Mouse (Mus musculus) neural tube, embryonic 12.5 days (tissue): Measurements from ENCODE around the gene Vwce. TPM values are rescaled to one million over a fixed set of nuclear protein-coding genes. Genes with fewer than 3 reads are reported as not detected.

Experiments
- ATAC-seq: fragments of 200-750 bp; cut with Nextera tagmentation; 2 replicates; pipeline ENCODE4 v1.8.0; 2017; ENCODE audit warnings: low read depth, mild to moderate bottlenecking, moderate TSS enrichment, moderate library complexity; ENCODE audit not compliant: low FRiP score
- H3K27ac ChIP-seq: fragments of 300-500 bp; sonication (generic); 2 replicates; pipeline ENCODE4 v1.5.1; 2016
- H3K27me3 ChIP-seq: fragments of 300-500 bp; sonication (generic); replicated peaks from 2 replicates; pipeline ENCODE4 v1.6.1; 2016; ENCODE audit warnings: mild to moderate bottlenecking
- H3K36me3 ChIP-seq: fragments of 300-500 bp; sonication (generic); 2 replicates; pipeline ENCODE4 v1.6.1; 2016; ENCODE audit warnings: mild to moderate bottlenecking
- H3K4me1 ChIP-seq: fragments of 300-500 bp; sonication (generic); 2 replicates; pipeline ENCODE4 v1.6.1; 2016
- H3K4me2 ChIP-seq: fragments of 300-500 bp; sonication (generic); replicated peaks from 2 replicates; pipeline ENCODE4 v1.6.1; 2016; ENCODE audit warnings: mild to moderate bottlenecking
- H3K4me3 ChIP-seq: fragments of 300-500 bp; sonication (generic); 2 replicates; pipeline ENCODE4 v1.5.1; 2016
- H3K9ac ChIP-seq: fragments of 300-500 bp; sonication (generic); 2 replicates; pipeline ENCODE4 v1.6.1; 2016; ENCODE audit warnings: mild to moderate bottlenecking
- H3K9me3 ChIP-seq: fragments of 300-500 bp; sonication (generic); 2 replicates; pipeline ENCODE4 v1.6.1; 2016; ENCODE audit warnings: mild to moderate bottlenecking
- WGBS: fragments of 180-500 bp; shearing (Covaris S2); methylation state at CpG from one replicate; pipeline ENCODE4 v1.1.7; 2016; 5-methylcytosine and 5-hydroxymethylcytosine counted together
- polyA plus RNA-seq: library from polyadenylated mRNA; unstranded; fragments of >200 nt; fragmentation: Nextera tagmentation; extraction: Ambion mirVana; gene quantifications from 2 replicates; pipeline ENCODE4 v1.2.1, GENCODE M21; 2016

The Vwce gene
- polyA plus RNA-seq, 1 experiment from 2014 or later, result 0.33 TPM

GRCm38 (mm10) chr19:10698131-10698991 lies 64.3 kb downstream of the Vwce start:
- Histone ChIP-seq H3K4me1 (peaks cover 47% of the 10 kb centered on the region), H3K36me3 (no peaks in the 10 kb centered on the region), H3K27ac (no peak overlapping the region), H3K27me3 (no peaks in the 10 kb centered on the region), H3K4me3 (no peak overlapping the region), H3K4me2 (no peak overlapping the region), H3K9me3 (no peaks in the 10 kb centered on the region), H3K9ac (no peak overlapping the region)
- no peak for ATAC-seq
- whole genome bisulfite sequencing, result 73% methylated on average over 9 of the region's 9 CpGs

- ATAC-seq, result no peak
- H3K27me3 ChIP-seq, result no peaks in the 10 kb centered on the region
- no peaks in the 10 kb centered on the region for H3K36me3 ChIP-seq
- peaks cover 47% of the 10 kb centered on the region for H3K4me1 ChIP-seq
- H3K4me3 ChIP-seq, result no peak overlapping the region
- no peak overlapping the region for H3K9ac ChIP-seq
- 81% methylated on average over 9 of the region's 9 CpGs for WGBS
- no peaks in the 10 kb centered on the region for H3K9me3 ChIP-seq
- no peak overlapping the region for H3K27ac ChIP-seq
- H3K4me2 ChIP-seq, result no peak overlapping the region
Measured at GRCm38 (mm10) chr19:10699851-10700250, 65.8 kb downstream of the Vwce start.

GRCm38 (mm10) chr19:10701013-10701726 lies 67.2 kb downstream of the Vwce start:
- Histone ChIP-seq H3K4me1 (peaks cover 36% of the 10 kb centered on the region), H3K9me3 (no peaks in the 10 kb centered on the region), H3K9ac (no peak overlapping the region), H3K4me2 (no peak overlapping the region), H3K27me3 (no peaks in the 10 kb centered on the region), H3K27ac (no peak overlapping the region), H3K36me3 (no peaks in the 10 kb centered on the region), H3K4me3 (no peak overlapping the region)
- ATAC-seq, result no peak
- 60% methylated on average over 6 of the region's 6 CpGs for WGBS

GRCm38 (mm10) chr19:10702125-10702524 lies 68.1 kb downstream of the Vwce start:
- H3K27ac ChIP-seq, result no peak overlapping the region
- H3K36me3 ChIP-seq, result peaks cover 3% of the 10 kb centered on the region
- H3K4me3 ChIP-seq, result no peak overlapping the region
- peaks cover 35% of the 10 kb centered on the region for H3K4me1 ChIP-seq
- H3K9me3 ChIP-seq, result no peaks in the 10 kb centered on the region
- no peak for ATAC-seq
- H3K27me3 ChIP-seq, result no peaks in the 10 kb centered on the region
- H3K4me2 ChIP-seq, result no peak overlapping the region
- H3K9ac ChIP-seq, result no peak overlapping the region
- WGBS, result 81% methylated on average over 8 of the region's 8 CpGs

GRCm38 (mm10) chr19:10703470-10703869 lies 69.5 kb downstream of the Vwce start:
- 88% methylated on average over 8 of the region's 8 CpGs for WGBS
- ATAC-seq, result no peak
- no peaks in the 10 kb centered on the region for H3K9me3 ChIP-seq

GRCm38 (mm10) chr19:10707087-10707875 lies 73.3 kb downstream of the Vwce start:
- no peak overlapping the region for H3K27ac ChIP-seq
- 80% methylated on average over 13 of the region's 13 CpGs for WGBS
- ATAC-seq, result no peak

More at GRCm38 (mm10) chr19:10703470-10703869, 69.5 kb downstream of the Vwce start:
- H3K27me3 ChIP-seq, result no peaks in the 10 kb centered on the region
- no peak overlapping the region for H3K27ac ChIP-seq
- no peak overlapping the region for H3K4me2 ChIP-seq
- peaks cover 25% of the 10 kb centered on the region for H3K4me1 ChIP-seq
- no peak overlapping the region for H3K9ac ChIP-seq
- H3K4me3 ChIP-seq, result no peak overlapping the region
- H3K36me3 ChIP-seq, result peaks cover 9% of the 10 kb centered on the region

GRCm38 (mm10) chr19:10707881-10708280 lies 73.9 kb downstream of the Vwce start:
- H3K27ac ChIP-seq, result no peak overlapping the region
- no peak overlapping the region for H3K4me2 ChIP-seq
- no peaks in the 10 kb centered on the region for H3K9me3 ChIP-seq
- H3K9ac ChIP-seq, result no peak overlapping the region
- peaks cover 35% of the 10 kb centered on the region for H3K36me3 ChIP-seq
- ATAC-seq, result no peak
- H3K4me3 ChIP-seq, result no peak overlapping the region
- H3K27me3 ChIP-seq, result no peaks in the 10 kb centered on the region
- peaks cover 13% of the 10 kb centered on the region for H3K4me1 ChIP-seq
- 90% methylated on average over 1 of the region's 1 CpGs for WGBS

More at GRCm38 (mm10) chr19:10707087-10707875, 73.3 kb downstream of the Vwce start:
- Histone ChIP-seq H3K4me3 (no peak overlapping the region), H3K4me1 (peaks cover 13% of the 10 kb centered on the region), H3K4me2 (no peak overlapping the region), H3K27me3 (no peaks in the 10 kb centered on the region), H3K9me3 (no peaks in the 10 kb centered on the region), H3K36me3 (peaks cover 29% of the 10 kb centered on the region), H3K9ac (no peak overlapping the region)

GRCm38 (mm10) chr19:10708900-10709299 lies 74.9 kb downstream of the Vwce start:
- no peak overlapping the region for H3K9ac ChIP-seq
- no peak overlapping the region for H3K4me3 ChIP-seq
- peaks cover 46% of the 10 kb centered on the region for H3K36me3 ChIP-seq
- H3K9me3 ChIP-seq, result no peaks in the 10 kb centered on the region
- H3K27ac ChIP-seq, result no peak overlapping the region
- 0 out of 2 replicates have a peak overlapping the region, but pooled peaks have one; percentile 25 for H3K4me2 ChIP-seq
- peaks cover 13% of the 10 kb centered on the region for H3K4me1 ChIP-seq
- ATAC-seq, result 0 out of 2 replicates have a peak, but pooled peaks have one; percentile 2
- 67% methylated on average over 6 of the region's 6 CpGs for WGBS
- no peaks in the 10 kb centered on the region for H3K27me3 ChIP-seq

- 20% methylated on average over 8 of the region's 8 CpGs for WGBS
- Histone ChIP-seq H3K9me3 (no peaks in the 10 kb centered on the region), H3K4me3 (no peak overlapping the region), H3K27ac (peak overlapping the region; percentile 82), H3K9ac (no peak overlapping the region), H3K4me1 (peaks cover 13% of the 10 kb centered on the region), H3K36me3 (peaks cover 49% of the 10 kb centered on the region), H3K27me3 (no peaks in the 10 kb centered on the region), H3K4me2 (peak overlapping the region; percentile 25)
- ATAC-seq, result peak; percentile 83
Measured at GRCm38 (mm10) chr19:10709360-10710087, 75.5 kb downstream of the Vwce start.

- peak; percentile 36 for ATAC-seq
- WGBS, result 78% methylated on average over 9 of the region's 9 CpGs
- H3K4me2 ChIP-seq, result peak overlapping the region; percentile 25; the same call in 1 of the 2 replicates
- peaks cover 13% of the 10 kb centered on the region for H3K4me1 ChIP-seq
- H3K4me3 ChIP-seq, result no peak overlapping the region
- no peaks in the 10 kb centered on the region for H3K9me3 ChIP-seq
- H3K36me3 ChIP-seq, result peaks cover 49% of the 10 kb centered on the region
- no peak overlapping the region for H3K9ac ChIP-seq
- no peaks in the 10 kb centered on the region for H3K27me3 ChIP-seq
- H3K27ac ChIP-seq, result peak overlapping the region; percentile 82
Measured at GRCm38 (mm10) chr19:10710088-10710511, 76.1 kb downstream of the Vwce start.

GRCm38 (mm10) chr19:10710751-10711150 lies 76.7 kb downstream of the Vwce start:
- H3K4me2 ChIP-seq, result no peak overlapping the region
- H3K27ac ChIP-seq, result no peak overlapping the region
- no peak for ATAC-seq
- no peak overlapping the region for H3K4me3 ChIP-seq
- no peak overlapping the region for H3K9ac ChIP-seq
- H3K27me3 ChIP-seq, result no peaks in the 10 kb centered on the region
- peaks cover 13% of the 10 kb centered on the region for H3K4me1 ChIP-seq
- 94% methylated on average over 4 of the region's 4 CpGs for WGBS
- H3K36me3 ChIP-seq, result peaks cover 49% of the 10 kb centered on the region
- H3K9me3 ChIP-seq, result no peaks in the 10 kb centered on the region
